ENCODE assay signal across 8 mouse cellular contexts in the genomic region with DNA sequence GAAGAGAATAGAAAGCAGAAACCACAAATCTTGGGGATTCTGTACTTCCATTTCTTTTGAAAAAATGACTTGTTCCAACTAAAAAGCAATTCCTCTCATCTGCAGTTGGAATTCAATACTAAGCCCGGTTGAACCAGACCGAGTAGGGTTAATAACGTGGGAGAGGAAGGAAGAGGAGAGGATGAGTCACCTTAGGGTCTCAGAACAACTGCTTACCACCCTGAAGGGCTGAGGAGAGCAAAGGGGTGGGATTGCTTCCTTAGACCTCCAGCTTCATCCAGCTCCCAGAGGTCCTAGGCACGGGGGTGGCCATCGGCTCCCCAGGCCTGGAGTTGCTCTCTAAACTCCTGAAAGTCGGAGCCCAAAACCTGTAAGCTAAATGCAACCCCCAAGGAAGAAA. TPM values are rescaled to one million over a fixed set of nuclear protein-coding genes. Genes with fewer than 3 reads are reported as not detected.
A peak's percentile ranks its signal among the peaks of the same experiment; 100 is the strongest.
DNase-seq lines count a peak whose midpoint lies in the region; ATAC-seq and TF ChIP-seq lines count a peak whose summit lies in the region.

No protein-coding gene starts in this region.

- no peak for ATAC-seq in megakaryocyte, adult 5-6 weeks (ENCODE audit: poor library complexity, severe bottlenecking)
- no peak for ATAC-seq in liver, embryonic 11.5 days (replicated peaks; ENCODE audit: low FRiP score)
- ATAC-seq in stomach, postnatal 0 days (ENCODE audit: low FRiP score, low TSS enrichment): no peak
- ATAC-seq in frontal cortex, adult (ENCODE audit: low TSS enrichment): no peak

- no peak for DNase-seq in cerebellum, adult 2 months
- DNase-seq in cerebellum, adult 11-12 months: no peak
- no peak for DNase-seq in liver, embryonic 11.5 days (ENCODE audit: low spot score)
- DNase-seq in stomach, postnatal 0 days (ENCODE audit: low spot score): no peak
- no peak for DNase-seq in adrenal gland, postnatal 14 days

- H3K9ac ChIP-seq in liver, embryonic 11.5 days (ENCODE audit: low read depth, low read length): peak overlapping the region; percentile 76; the same call in 1 of the 2 replicates
- H3K9ac ChIP-seq in stomach, postnatal 0 days (ENCODE audit: low read length): peak overlapping the region; percentile 89

- H3K4me3 ChIP-seq in cerebellum, adult 2 months (replicated peaks; ENCODE audit: insufficient read depth, low read depth, low read length): peak overlapping the region; percentile 91
- H3K4me3 ChIP-seq in megakaryocyte, embryonic 14.5 days (replicated peaks): peak overlapping the region; percentile 100
- H3K4me3 ChIP-seq in liver, embryonic 11.5 days (ENCODE audit: low read depth, low read length): peak overlapping the region; percentile 69
- H3K4me3 ChIP-seq in stomach, postnatal 0 days (ENCODE audit: low read depth, low read length): peak overlapping the region; percentile 75

- no peak for TF ChIP-seq EP300 in stomach, postnatal 0 days (optimal IDR thresholded peaks at IDR 0.05)

- H3K27ac ChIP-seq in cerebellum, adult 2 months (ENCODE audit: insufficient read depth, low read length): peak overlapping the region; percentile 79
- H3K27ac ChIP-seq in liver, embryonic 11.5 days (ENCODE audit: low read depth, low read length): 0 out of 2 replicates have a peak overlapping the region, but pooled peaks have one; percentile 87
- peak overlapping the region; percentile 99 for H3K27ac ChIP-seq in stomach, postnatal 0 days (replicated peaks)

- H3K4me2 ChIP-seq in liver, embryonic 11.5 days: peak overlapping the region; percentile 65
- peak overlapping the region; percentile 83 for H3K4me2 ChIP-seq in stomach, postnatal 0 days (replicated peaks; ENCODE audit: low read depth)

- peaks cover 71% of the 10 kb centered on the region for H3K36me3 ChIP-seq in megakaryocyte, embryonic 14.5 days (replicated peaks; ENCODE audit: low read length)
- H3K36me3 ChIP-seq in liver, embryonic 11.5 days (ENCODE audit: control insufficient read depth, insufficient read depth, low read length): peaks cover 5% of the 10 kb centered on the region; the same call in 1 of the 2 replicates
- peaks cover 13% of the 10 kb centered on the region; the same call in 1 of the 2 replicates for H3K36me3 ChIP-seq in stomach, postnatal 0 days (ENCODE audit: control insufficient read depth, insufficient read depth, low read length)

- TF ChIP-seq CTCF in cerebellum, adult 2 months (IDR thresholded peaks at IDR 0.05; ENCODE audit: borderline replicate concordance, insufficient read depth, low read depth, low read length): no peak
- TF ChIP-seq CTCF in stomach, postnatal 0 days (IDR thresholded peaks at IDR 0.05; ENCODE audit: low read depth): no peak

- H3K9me3 ChIP-seq in megakaryocyte, embryonic 14.5 days: no peaks in the 10 kb centered on the region
- no peaks in the 10 kb centered on the region for H3K9me3 ChIP-seq in liver, embryonic 11.5 days (ENCODE audit: control insufficient read depth, low read length)
- H3K9me3 ChIP-seq in stomach, postnatal 0 days (ENCODE audit: control insufficient read depth, low read length): no peaks in the 10 kb centered on the region

- TF ChIP-seq POLR2A in cerebellum, adult 2 months (IDR thresholded peaks at IDR 0.05; ENCODE audit: borderline replicate concordance, insufficient read depth, low read length): no peak

- 14% methylated on average over 6 of the region's 6 CpGs for WGBS in cerebellum, adult 2 months
- WGBS in liver, embryonic 11.5 days: 18% methylated on average over 6 of the region's 6 CpGs
- 16% methylated on average over 6 of the region's 6 CpGs for WGBS in stomach, postnatal 0 days

- H3K4me1 ChIP-seq in cerebellum, adult 2 months (ENCODE audit: control insufficient read depth, insufficient read depth, low read length): peaks cover 11% of the 10 kb centered on the region
- peaks cover 49% of the 10 kb centered on the region for H3K4me1 ChIP-seq in megakaryocyte, embryonic 14.5 days
- peaks cover 26% of the 10 kb centered on the region for H3K4me1 ChIP-seq in liver, embryonic 11.5 days (replicated peaks; ENCODE audit: control insufficient read depth, insufficient read depth, low read length)
- H3K4me1 ChIP-seq in stomach, postnatal 0 days (replicated peaks; ENCODE audit: control insufficient read depth, insufficient read depth): peaks cover 10% of the 10 kb centered on the region

- no peaks in the 10 kb centered on the region for H3K27me3 ChIP-seq in cerebellum, adult 2 months (ENCODE audit: control insufficient read depth, insufficient read depth, low read length)
- H3K27me3 ChIP-seq in megakaryocyte, embryonic 14.5 days (replicated peaks): no peaks in the 10 kb centered on the region
- H3K27me3 ChIP-seq in liver, embryonic 11.5 days (replicated peaks; ENCODE audit: control insufficient read depth, insufficient read depth, low read length): no peaks in the 10 kb centered on the region
- H3K27me3 ChIP-seq in stomach, postnatal 0 days (ENCODE audit: control insufficient read depth, insufficient read depth, low read length): no peaks in the 10 kb centered on the region

RNA-seq across cellular contexts. Expression of a gene that starts 0.5 kb away (rescaled TPM):
- 22.4 and 24.1 TPM in 2 replicates for polyA plus RNA-seq in cerebellum, adult 2 months (2012; rRNA removed)
- polyA plus RNA-seq in megakaryocyte, embryonic 14.5 days (2012; ENCODE audit: insufficient read depth, low replicate concordance): 13.4 and 18.2 TPM in 2 replicates
- 29.1 and 35.9 TPM in 2 replicates for total RNA-seq in megakaryocyte, adult 5-6 weeks (2015)
- 58.3 and 61.3 TPM in 2 replicates for total RNA-seq in megakaryocyte, adult 5-6 weeks (2017)
- polyA plus RNA-seq in liver, embryonic 11.5 days (2014; fragmentation: Nextera tagmentation; extraction: Ambion mirVana): 32.5 and 34.1 TPM in 2 replicates
- 29.8 and 30.5 TPM in 2 replicates for polyA plus RNA-seq in stomach, postnatal 0 days (2015; fragmentation: Nextera tagmentation; extraction: Ambion mirVana)
- 60.0 and 60.9 TPM in 2 replicates for total RNA-seq in adrenal gland, postnatal 14 days (2021)

RNA-seq across cellular contexts. Expression of a gene that starts 0.8 kb away (rescaled TPM):
- polyA plus RNA-seq in cerebellum, adult 2 months (2012; rRNA removed): 26.4 and 26.6 TPM in 2 replicates
- polyA plus RNA-seq in megakaryocyte, embryonic 14.5 days (2012; ENCODE audit: insufficient read depth, low replicate concordance): 0.95 and 2.0 TPM in 2 replicates
- total RNA-seq in megakaryocyte, adult 5-6 weeks (2015): 4.5 and 6.5 TPM in 2 replicates
- 3.9 and 4.0 TPM in 2 replicates for total RNA-seq in megakaryocyte, adult 5-6 weeks (2017)
- polyA plus RNA-seq in liver, embryonic 11.5 days (2014; fragmentation: Nextera tagmentation; extraction: Ambion mirVana): 8.1 and 8.8 TPM in 2 replicates
- 7.8 and 8.5 TPM in 2 replicates for polyA plus RNA-seq in stomach, postnatal 0 days (2015; fragmentation: Nextera tagmentation; extraction: Ambion mirVana)
- 10.3 and 11.8 TPM in 2 replicates for total RNA-seq in adrenal gland, postnatal 14 days (2021)

RNA-seq across cellular contexts. Expression of a gene that starts 12.7 kb away (rescaled TPM):
- 0.61 and 0.70 TPM in 2 replicates for polyA plus RNA-seq in cerebellum, adult 2 months (2012; rRNA removed)
- polyA plus RNA-seq in megakaryocyte, embryonic 14.5 days (2012; ENCODE audit: insufficient read depth, low replicate concordance): 3.4 TPM in 1 of 2 replicates, not detected in the other
- total RNA-seq in megakaryocyte, adult 5-6 weeks (2015): 4.4 and 4.5 TPM in 2 replicates
- 10.9 and 12.7 TPM in 2 replicates for total RNA-seq in megakaryocyte, adult 5-6 weeks (2017)
- polyA plus RNA-seq in liver, embryonic 11.5 days (2014; fragmentation: Nextera tagmentation; extraction: Ambion mirVana): 9.2 and 10.2 TPM in 2 replicates
- polyA plus RNA-seq in stomach, postnatal 0 days (2015; fragmentation: Nextera tagmentation; extraction: Ambion mirVana): 2.0 and 2.1 TPM in 2 replicates
- total RNA-seq in adrenal gland, postnatal 14 days (2021): 24.6 and 30.9 TPM in 2 replicates

RNA-seq across cellular contexts. Expression of a gene that starts 13.8 kb away (rescaled TPM):
- polyA plus RNA-seq in cerebellum, adult 2 months (2012; rRNA removed): 54.5 and 60.2 TPM in 2 replicates
- 13.5 TPM in 1 of 2 replicates, not detected in the other for polyA plus RNA-seq in megakaryocyte, embryonic 14.5 days (2012; ENCODE audit: insufficient read depth, low replicate concordance)
- total RNA-seq in megakaryocyte, adult 5-6 weeks (2015): 173 and 182 TPM in 2 replicates
- total RNA-seq in megakaryocyte, adult 5-6 weeks (2017): 209 and 234 TPM in 2 replicates
- 229 and 250 TPM in 2 replicates for polyA plus RNA-seq in liver, embryonic 11.5 days (2014; fragmentation: Nextera tagmentation; extraction: Ambion mirVana)
- 99.4 and 104 TPM in 2 replicates for polyA plus RNA-seq in stomach, postnatal 0 days (2015; fragmentation: Nextera tagmentation; extraction: Ambion mirVana)
- total RNA-seq in adrenal gland, postnatal 14 days (2021): 60.7 and 62.6 TPM in 2 replicates

RNA-seq across cellular contexts. Expression of a gene that starts 18.1 kb away (rescaled TPM):
- 25.7 and 26.0 TPM in 2 replicates for polyA plus RNA-seq in cerebellum, adult 2 months (2012; rRNA removed)
- polyA plus RNA-seq in megakaryocyte, embryonic 14.5 days (2012; ENCODE audit: insufficient read depth, low replicate concordance): 13.9 TPM in 1 of 2 replicates, not detected in the other
- 49.5 and 65.2 TPM in 2 replicates for total RNA-seq in megakaryocyte, adult 5-6 weeks (2015)
- 67.1 and 72.3 TPM in 2 replicates for total RNA-seq in megakaryocyte, adult 5-6 weeks (2017)
- polyA plus RNA-seq in liver, embryonic 11.5 days (2014; fragmentation: Nextera tagmentation; extraction: Ambion mirVana): 114 and 116 TPM in 2 replicates
- polyA plus RNA-seq in stomach, postnatal 0 days (2015; fragmentation: Nextera tagmentation; extraction: Ambion mirVana): 111 and 121 TPM in 2 replicates
- 31.2 and 32.5 TPM in 2 replicates for total RNA-seq in adrenal gland, postnatal 14 days (2021)
